Mouse (Mus musculus) forebrain, embryonic 12.5 days (tissue): ENCODE data around the gene Tsc1. TPM values are rescaled to one million over a fixed set of nuclear protein-coding genes. Genes with fewer than 3 reads are reported as not detected.

Experiments
- ATAC-seq: fragments of 200-750 bp; cut with Nextera tagmentation; 2 replicates; pipeline ENCODE4 v1.8.0; 2017; ENCODE audit warnings: moderate TSS enrichment; ENCODE audit not compliant: low FRiP score
- H3K27ac ChIP-seq: fragments of 300-500 bp; sonication (generic); 2 replicates; pipeline ENCODE4 v1.5.1; 2016; ENCODE audit warnings: mild to moderate bottlenecking
- H3K27me3 ChIP-seq: fragments of 300-500 bp; sonication (generic); 2 replicates; pipeline ENCODE4 v1.6.1; 2016; ENCODE audit warnings: mild to moderate bottlenecking
- H3K36me3 ChIP-seq: fragments of 300-500 bp; sonication (generic); replicated peaks from 2 replicates; pipeline ENCODE4 v1.6.1; 2016; ENCODE audit warnings: mild to moderate bottlenecking
- H3K4me1 ChIP-seq: fragments of 300-500 bp; sonication (generic); 2 replicates; pipeline ENCODE4 v1.6.1; 2016
- H3K4me2 ChIP-seq: fragments of 300-500 bp; sonication (generic); 2 replicates; pipeline ENCODE4 v1.6.1; 2016; ENCODE audit warnings: mild to moderate bottlenecking, moderate library complexity
- H3K4me3 ChIP-seq: fragments of 300-500 bp; sonication (generic); replicated peaks from 2 replicates; pipeline ENCODE4 v1.5.1; 2016; ENCODE audit warnings: mild to moderate bottlenecking
- H3K9ac ChIP-seq: fragments of 300-500 bp; sonication (generic); 2 replicates; pipeline ENCODE4 v1.6.1; 2016; ENCODE audit warnings: mild to moderate bottlenecking
- H3K9me3 ChIP-seq: fragments of 300-500 bp; sonication (generic); 2 replicates; pipeline ENCODE4 v1.6.1; 2016
- WGBS: fragments of 180-500 bp; shearing (Covaris S2); methylation state at CpG from one replicate; pipeline ENCODE4 v1.1.7; 2016; 5-methylcytosine and 5-hydroxymethylcytosine counted together
- polyA plus RNA-seq: library from polyadenylated mRNA; unstranded; fragments of >200 nt; fragmentation: Nextera tagmentation; extraction: Ambion mirVana; gene quantifications from 2 replicates; pipeline ENCODE4 v1.2.1, GENCODE M21; 2016

The Tsc1 gene
- polyA plus RNA-seq, 1 experiment from 2014 or later: 31.7 TPM

- 85% methylated on average over 6 of the region's 6 CpGs for WGBS
- ATAC-seq: no peak
- Histone ChIP-seq H3K4me3 (no peak overlapping the region), H3K9ac (no peak overlapping the region), H3K27ac (no peak overlapping the region), H3K27me3 (peaks cover 37% of the 10 kb centered on the region), H3K9me3 (no peaks in the 10 kb centered on the region), H3K36me3 (no peaks in the 10 kb centered on the region), H3K4me1 (peaks cover 6% of the 10 kb centered on the region; the same call in 1 of the 2 replicates), H3K4me2 (no peak overlapping the region)
These were observed 22.2 kb upstream of the Tsc1 start for GRCm38 (mm10) chr2:28618777-28619336.

GRCm38 (mm10) chr2:28619369-28619768, 21.7 kb upstream of the Tsc1 start:
- 90% methylated on average over 6 of the region's 6 CpGs for WGBS
- Histone ChIP-seq H3K4me1 (peaks cover 6% of the 10 kb centered on the region; the same call in 1 of the 2 replicates), H3K27ac (no peak overlapping the region), H3K9me3 (no peaks in the 10 kb centered on the region), H3K4me3 (no peak overlapping the region), H3K36me3 (no peaks in the 10 kb centered on the region), H3K4me2 (no peak overlapping the region), H3K27me3 (peaks cover 37% of the 10 kb centered on the region), H3K9ac (no peak overlapping the region)
- no peak for ATAC-seq

- Histone ChIP-seq H3K27me3 (peaks cover 37% of the 10 kb centered on the region), H3K27ac (no peak overlapping the region), H3K4me1 (peaks cover 6% of the 10 kb centered on the region; the same call in 1 of the 2 replicates), H3K9me3 (no peaks in the 10 kb centered on the region), H3K36me3 (no peaks in the 10 kb centered on the region), H3K4me2 (no peak overlapping the region), H3K9ac (no peak overlapping the region), H3K4me3 (no peak overlapping the region)
- 69% methylated on average over 10 of the region's 10 CpGs for WGBS
- ATAC-seq: no peak
These were observed 20.5 kb upstream of the Tsc1 start for GRCm38 (mm10) chr2:28620522-28620921.

GRCm38 (mm10) chr2:28621111-28621510, 19.9 kb upstream of the Tsc1 start:
- Histone ChIP-seq H3K9me3 (no peaks in the 10 kb centered on the region), H3K27ac (no peak overlapping the region), H3K4me1 (peaks cover 6% of the 10 kb centered on the region; the same call in 1 of the 2 replicates), H3K27me3 (peaks cover 36% of the 10 kb centered on the region), H3K36me3 (no peaks in the 10 kb centered on the region), H3K4me3 (no peak overlapping the region), H3K9ac (no peak overlapping the region), H3K4me2 (no peak overlapping the region)
- WGBS: 24% methylated on average over 2 of the region's 2 CpGs
- no peak for ATAC-seq

GRCm38 (mm10) chr2:28621664-28622171, 19.3 kb upstream of the Tsc1 start, which contains the start of gene Gfi1b:
TSS of gene Gfi1b (minus strand) at chr2:28621982.
- Histone ChIP-seq H3K4me1 (peaks cover 6% of the 10 kb centered on the region; the same call in 1 of the 2 replicates), H3K9me3 (no peaks in the 10 kb centered on the region), H3K9ac (no peak within 1 kb of the TSS), H3K27ac (no peak within 1 kb of the TSS), H3K4me3 (no peak within 1 kb of the TSS), H3K36me3 (no peaks in the 10 kb centered on the region), H3K4me2 (0 out of 2 replicates have a peak within 1 kb of the TSS, but pooled peaks have one; percentile 11), H3K27me3 (peaks cover 32% of the 10 kb centered on the region)
- ATAC-seq: no peak
- 5% methylated on average over 16 of the region's 16 CpGs for WGBS

GRCm38 (mm10) chr2:28622521-28623124, 18.4 kb upstream of the Tsc1 start:
- ATAC-seq: no peak
- WGBS: 24% methylated on average over 10 of the region's 10 CpGs
- H3K27me3 ChIP-seq: peaks cover 32% of the 10 kb centered on the region
- no peaks in the 10 kb centered on the region for H3K36me3 ChIP-seq
- peaks cover 6% of the 10 kb centered on the region; the same call in 1 of the 2 replicates for H3K4me1 ChIP-seq
- no peak overlapping the region for H3K4me2 ChIP-seq
- H3K9ac ChIP-seq: no peak overlapping the region
- H3K27ac ChIP-seq: no peak overlapping the region
- no peak overlapping the region for H3K4me3 ChIP-seq
- no peaks in the 10 kb centered on the region for H3K9me3 ChIP-seq

GRCm38 (mm10) chr2:28624870-28625269, 16.2 kb upstream of the Tsc1 start:
- Histone ChIP-seq H3K4me2 (no peak overlapping the region), H3K27me3 (peaks cover 31% of the 10 kb centered on the region), H3K4me1 (peaks cover 6% of the 10 kb centered on the region; the same call in 1 of the 2 replicates), H3K9me3 (no peaks in the 10 kb centered on the region), H3K36me3 (no peaks in the 10 kb centered on the region), H3K9ac (no peak overlapping the region), H3K27ac (no peak overlapping the region), H3K4me3 (no peak overlapping the region)
- no peak for ATAC-seq
- 89% methylated on average over 3 of the region's 3 CpGs for WGBS

- Histone ChIP-seq H3K9ac (no peak overlapping the region), H3K4me1 (peaks cover 6% of the 10 kb centered on the region; the same call in 1 of the 2 replicates), H3K4me2 (no peak overlapping the region), H3K27me3 (peaks cover 34% of the 10 kb centered on the region), H3K4me3 (no peak overlapping the region), H3K36me3 (no peaks in the 10 kb centered on the region), H3K27ac (no peak overlapping the region), H3K9me3 (no peaks in the 10 kb centered on the region)
- no peak for ATAC-seq
- WGBS: 81% methylated on average over 3 of the region's 3 CpGs
These were observed 15.0 kb upstream of the Tsc1 start for GRCm38 (mm10) chr2:28626038-28626437.

GRCm38 (mm10) chr2:28628053-28628452, 13.0 kb upstream of the Tsc1 start:
- no peaks in the 10 kb centered on the region for H3K9me3 ChIP-seq
- no peaks in the 10 kb centered on the region for H3K36me3 ChIP-seq
- H3K27me3 ChIP-seq: peaks cover 19% of the 10 kb centered on the region
- no peak overlapping the region for H3K27ac ChIP-seq
- 69% methylated on average over 2 of the region's 2 CpGs for WGBS
- H3K4me3 ChIP-seq: no peak overlapping the region
- ATAC-seq: no peak
- H3K9ac ChIP-seq: no peak overlapping the region
- no peak overlapping the region for H3K4me2 ChIP-seq
- H3K4me1 ChIP-seq: no peaks in the 10 kb centered on the region

GRCm38 (mm10) chr2:28629911-28630381, 11.1 kb upstream of the Tsc1 start:
- ATAC-seq: no peak
- 71% methylated on average over 4 of the region's 4 CpGs for WGBS
- Histone ChIP-seq H3K9me3 (no peaks in the 10 kb centered on the region), H3K4me1 (no peaks in the 10 kb centered on the region), H3K4me2 (no peak overlapping the region), H3K9ac (no peak overlapping the region), H3K27ac (no peak overlapping the region), H3K4me3 (no peak overlapping the region), H3K36me3 (no peaks in the 10 kb centered on the region), H3K27me3 (peaks cover 17% of the 10 kb centered on the region; the same call in 1 of the 2 replicates)

- H3K9me3 ChIP-seq: no peaks in the 10 kb centered on the region
- no peak for ATAC-seq
- H3K4me2 ChIP-seq: no peak overlapping the region
- H3K9ac ChIP-seq: no peak overlapping the region
- H3K27ac ChIP-seq: no peak overlapping the region
- H3K4me3 ChIP-seq: no peak overlapping the region
- H3K4me1 ChIP-seq: no peaks in the 10 kb centered on the region
- peaks cover 17% of the 10 kb centered on the region; the same call in 1 of the 2 replicates for H3K27me3 ChIP-seq
- 50% methylated on average over 1 of the region's 1 CpGs for WGBS
- no peaks in the 10 kb centered on the region for H3K36me3 ChIP-seq
These were observed 8.4 kb upstream of the Tsc1 start for GRCm38 (mm10) chr2:28632626-28633025.

GRCm38 (mm10) chr2:28633136-28633535, 7.9 kb upstream of the Tsc1 start:
- no peaks in the 10 kb centered on the region for H3K9me3 ChIP-seq
- H3K36me3 ChIP-seq: no peaks in the 10 kb centered on the region
- H3K4me1 ChIP-seq: no peaks in the 10 kb centered on the region
- no peak overlapping the region for H3K4me2 ChIP-seq
- no peak overlapping the region for H3K9ac ChIP-seq
- 53% methylated on average over 4 of the region's 4 CpGs for WGBS
- no peak overlapping the region for H3K4me3 ChIP-seq
- peaks cover 17% of the 10 kb centered on the region; the same call in 1 of the 2 replicates for H3K27me3 ChIP-seq
- ATAC-seq: no peak
- no peak overlapping the region for H3K27ac ChIP-seq
